Mouse (Mus musculus): ENCODE measurements around the gene Sdccag8.

DNA sequence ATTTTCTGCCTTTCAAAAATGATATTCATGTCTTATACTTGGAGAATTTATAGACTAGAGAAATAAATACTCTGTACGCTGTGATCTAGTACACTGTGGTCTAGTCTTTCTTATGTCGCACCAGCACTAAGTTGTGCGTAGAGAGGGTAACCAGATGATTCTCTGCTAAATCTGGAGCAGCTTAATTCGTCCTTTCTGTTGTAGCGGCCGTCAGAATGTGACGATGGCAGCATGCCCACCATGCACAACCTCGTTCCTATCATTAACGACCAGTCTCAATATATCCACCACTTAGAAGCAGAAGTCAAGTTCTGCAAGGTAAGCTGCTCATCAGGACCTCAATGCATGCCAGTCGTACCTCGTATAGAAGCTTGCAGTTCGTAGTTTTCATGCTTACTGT lies 14.2 kb downstream of the Sdccag8 start:
- TF ChIP-seq CTCF (IDR thresholded peaks at IDR 0.05; ENCODE audit: low read depth) (no peak), EP300 (IDR thresholded peaks at IDR 0.05; ENCODE audit: low read depth) (no peak)

Measured in heart, postnatal 0 days (tissue).